Mouse (Mus musculus): Measurements from ENCODE around the gene Tmem165.

Gene Tmem165

GRCm38 (mm10) chr5:76243274-76243673 lies 59.6 kb downstream of the Tmem165 start:
- intact Hi-C loops (cut with DNase I) = no loop called here

GRCm38 (mm10) chr5:76243929-76244328 lies 60.2 kb downstream of the Tmem165 start:
- intact Hi-C loops (cut with DNase I) = no loop called here

GRCm38 (mm10) chr5:76244430-76244829 lies 60.8 kb downstream of the Tmem165 start:
- intact Hi-C loops (cut with DNase I) = no loop called here

- intact Hi-C loops (cut with DNase I) = no loop called here
Observed at GRCm38 (mm10) chr5:76245419-76245818, 61.7 kb downstream of the Tmem165 start.

- intact Hi-C loops (cut with DNase I) = no loop called here
Observed at GRCm38 (mm10) chr5:76246539-76246938, 62.9 kb downstream of the Tmem165 start.

GRCm38 (mm10) chr5:76250948-76251347 lies 67.3 kb downstream of the Tmem165 start:
- intact Hi-C loops (cut with DNase I) = loop anchor here (10.0 kb wide), 1 partner anchor 164 kb away; no protein-coding TSS in a partner anchor
